Mouse (Mus musculus) testis, adult 2 months (tissue): ENCODE results near the gene Pacs1.

Experiments used
- CTCF ChIP-seq: fragments of 200-500 bp; IDR thresholded peaks from 2 replicates; pipeline ENCODE4 v1.5.1; 2012; ENCODE audit warnings: low read depth, mild to moderate bottlenecking, inconsistent platforms, low read length, moderate library complexity; ENCODE audit not compliant: control insufficient read depth, insufficient read depth, insufficient replicate concordance
- POLR2A ChIP-seq: fragments of 200-500 bp; IDR thresholded peaks from 2 replicates; pipeline ENCODE4 v1.6.1; 2012; ENCODE audit warnings: low read depth, mild to moderate bottlenecking, inconsistent platforms, low read length, moderate library complexity; ENCODE audit not compliant: control insufficient read depth

- no peak for TF ChIP-seq POLR2A
- no peak for TF ChIP-seq CTCF
These were observed 165.2 kb downstream of the Pacs1 start for GRCm38 (mm10) chr19:5107556-5108270.
